Mouse (Mus musculus): ENCODE data around the gene Nhsl1.

DNA sequence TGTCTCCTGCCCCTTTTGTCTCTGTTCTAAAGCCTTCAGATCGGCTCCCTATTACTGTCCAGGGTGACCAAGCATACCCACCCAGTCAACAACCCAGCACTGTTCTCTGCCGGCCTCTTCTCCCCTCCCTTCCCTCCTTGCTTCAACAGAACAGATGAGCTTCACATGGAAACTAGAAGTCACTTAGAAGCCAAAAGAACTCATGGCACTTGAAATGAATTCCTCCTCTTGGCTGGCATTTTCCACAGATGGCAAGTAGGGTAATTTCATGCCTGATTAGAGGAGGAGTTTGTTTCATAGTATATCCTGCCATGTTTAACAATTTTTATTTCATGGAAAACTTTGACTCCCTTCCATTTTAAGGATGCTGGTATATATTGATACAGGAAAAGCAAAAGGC is 85.2 kb downstream of the Nhsl1 start:
- TF ChIP-seq POLR2A (IDR thresholded peaks at IDR 0.05; ENCODE audit: borderline replicate concordance, low read depth, low read length): no peak
- no peak for TF ChIP-seq CTCF (IDR thresholded peaks at IDR 0.05; ENCODE audit: low read depth, low read length)
